18 mouse cellular contexts compared by ENCODE assay signal in the genomic region with DNA sequence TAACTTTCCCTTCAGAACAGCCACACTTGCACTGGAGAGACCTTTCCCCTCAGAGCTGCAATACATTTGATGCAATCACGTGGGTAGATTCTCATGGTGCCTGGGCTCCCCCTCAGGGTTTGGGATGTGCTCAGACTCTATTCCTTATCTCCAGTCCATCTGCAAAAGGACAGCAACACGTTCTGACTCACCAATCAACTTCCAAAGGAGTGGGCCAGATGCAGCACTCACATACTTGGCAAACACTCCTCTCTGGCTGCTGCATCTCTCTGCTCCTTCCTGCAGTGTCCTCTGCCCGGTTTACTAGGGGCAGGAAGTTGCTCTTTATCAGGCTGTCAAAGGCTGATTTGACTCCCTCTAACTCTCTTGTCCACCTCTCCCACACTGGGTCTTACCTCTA.
"Had no signal": no experiment of that assay in that cellular context is flagged by ENCODE, and none has a peak within 500 bp of the region (broad histone marks: within the 10 kb centered on the region; RNA-seq: fewer than 3 reads in every experiment).

No protein-coding gene starts in this region.

- H3K4me1 ChIP-seq: kidney, embryonic 15.5 days; limb, embryonic 12.5 days; liver, embryonic 13.5 days; megakaryocyte, embryonic 14.5 days; midbrain, embryonic 12.5 days; neural tube, embryonic 13.5 days had no signal

- DNase-seq: kidney, adult 2 months; kidney, postnatal 14 days; liver; liver, embryonic 13.5 days; liver, postnatal 0 days; retina, postnatal 1 day; right cerebral cortex, postnatal 4 days; spleen, adult 18-20 months; thymus, adult 18-20 months; thymus, postnatal 25 days had no signal

- H3K9ac ChIP-seq: kidney, embryonic 15.5 days; limb, embryonic 12.5 days; liver, embryonic 13.5 days; liver, postnatal 0 days; midbrain, embryonic 12.5 days; neural tube, embryonic 13.5 days had no signal

- H3K27ac ChIP-seq: kidney, embryonic 15.5 days; left cerebral cortex, adult 2 months; limb, embryonic 12.5 days; liver, embryonic 13.5 days; macrophage; midbrain, embryonic 12.5 days; neural tube, embryonic 13.5 days had no signal

- H3K4me2 ChIP-seq: kidney, embryonic 15.5 days; limb, embryonic 12.5 days; liver, embryonic 13.5 days; midbrain, embryonic 12.5 days; neural tube, embryonic 13.5 days had no signal

- H3K36me3 ChIP-seq: kidney, embryonic 15.5 days; limb, embryonic 12.5 days; liver, embryonic 13.5 days; midbrain, embryonic 12.5 days; neural tube, embryonic 13.5 days had no signal

- H3K4me3 ChIP-seq: kidney, embryonic 15.5 days; left cerebral cortex, adult 2 months; limb, embryonic 12.5 days; liver, embryonic 13.5 days; megakaryocyte, embryonic 14.5 days; midbrain, embryonic 12.5 days; neural tube, embryonic 13.5 days had no signal

- H3K27me3 ChIP-seq: kidney, embryonic 15.5 days; limb, embryonic 12.5 days; liver, embryonic 13.5 days; megakaryocyte, embryonic 14.5 days; midbrain, embryonic 12.5 days; neural tube, embryonic 13.5 days had no signal

- H3K9me3 ChIP-seq: kidney, embryonic 15.5 days; limb, embryonic 12.5 days; midbrain, embryonic 12.5 days; neural tube, embryonic 13.5 days had no signal

- ATAC-seq: liver, postnatal 0 days; midbrain, embryonic 16.5 days had no signal
